Mouse (Mus musculus): ENCODE data around the gene Polr3k. TPM values are rescaled to one million over a fixed set of nuclear protein-coding genes. Genes with fewer than 3 reads are reported as not detected.

Polr3k gene
- 84.6 and 88.5 TPM in 2 replicates for polyA plus RNA-seq (2015; fragmentation: Nextera tagmentation; extraction: Ambion mirVana)

DNA sequence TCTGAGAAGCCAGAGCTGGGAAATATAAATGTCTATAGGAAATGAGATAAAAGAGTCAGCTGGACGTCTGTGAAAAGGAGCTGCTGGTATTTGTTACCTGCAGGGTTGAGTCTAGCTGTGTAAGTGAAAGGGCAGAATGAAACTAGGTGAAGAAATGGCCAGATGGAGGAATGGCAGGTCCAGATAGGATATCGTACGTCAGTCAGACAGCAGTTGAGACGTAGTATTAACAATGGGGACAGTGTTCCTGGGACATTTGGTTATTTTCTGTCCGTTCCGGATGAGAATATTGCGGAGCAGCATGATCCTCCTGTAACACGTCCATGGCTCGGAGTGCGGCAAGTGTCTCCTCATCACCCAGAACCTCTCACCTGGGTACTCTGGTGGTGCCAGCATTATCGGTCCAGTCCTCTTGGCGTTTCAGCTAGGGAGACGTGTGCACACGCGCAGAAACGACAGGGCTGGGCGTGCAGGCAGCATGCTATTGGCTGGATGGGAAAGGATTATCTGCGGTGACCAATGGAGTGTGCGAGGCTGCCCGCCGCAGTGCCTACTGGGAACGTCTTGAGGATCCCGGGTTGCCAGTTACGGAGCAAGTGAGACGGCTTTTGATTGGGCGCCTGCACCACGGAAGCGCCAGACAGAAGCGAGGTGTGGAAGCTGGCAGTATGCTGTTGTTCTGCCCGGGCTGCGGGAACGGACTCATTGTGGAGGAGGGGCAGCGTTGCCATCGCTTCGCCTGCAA, at the start of gene Polr3k:
Gene Polr3k, plus strand, starts transcription at position 547 of the 745 bp plus-strand sequence.
- H3K36me3 ChIP-seq, result peaks cover 18% of the 10 kb centered on the region
- ATAC-seq (ENCODE audit: low read depth), result peak; percentile 100
- H3K4me3 ChIP-seq, result peak within 1 kb of the TSS; percentile 80
- peak within 1 kb of the TSS; percentile 85 for H3K9ac ChIP-seq
- H3K4me2 ChIP-seq, result peak within 1 kb of the TSS; percentile 93
- H3K9me3 ChIP-seq, result no peaks in the 10 kb centered on the region
- no peaks in the 10 kb centered on the region for H3K27me3 ChIP-seq
- under 1% methylated on average over 35 of the region's 35 CpGs for WGBS
- peaks cover 23% of the 10 kb centered on the region for H3K4me1 ChIP-seq (replicated peaks)
- H3K27ac ChIP-seq (replicated peaks), result peak within 1 kb of the TSS; percentile 88

DNA sequence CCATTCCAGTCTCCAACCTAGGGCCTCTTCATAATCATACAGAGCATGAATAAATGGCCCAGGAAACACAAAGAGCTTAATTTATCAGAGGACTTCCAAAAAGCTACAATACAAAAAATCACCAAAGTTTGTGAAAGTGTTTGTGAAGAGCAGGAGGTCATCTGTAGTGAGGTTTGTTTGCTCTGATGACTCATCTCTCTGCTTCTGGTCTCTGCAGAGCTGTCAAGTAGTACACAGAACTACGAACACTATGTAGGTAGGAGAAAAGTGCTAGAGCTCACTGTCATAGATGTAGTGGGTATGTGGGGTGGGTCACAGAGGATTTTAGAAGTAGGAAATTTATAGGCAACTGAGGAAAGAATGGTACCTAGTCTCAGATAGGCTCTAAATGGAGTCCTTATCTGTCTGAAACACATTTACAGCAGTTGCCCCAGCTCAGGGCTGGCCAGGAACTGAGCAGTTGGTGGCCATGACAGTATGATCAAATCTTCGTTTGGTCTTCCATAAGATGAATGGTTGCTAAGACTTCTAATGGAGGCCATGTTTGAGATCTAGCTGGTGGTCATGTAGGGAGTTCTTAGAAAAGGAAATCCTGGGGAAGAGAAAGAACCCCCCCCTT, 35.0 kb upstream of the Polr3k start:
- no peaks in the 10 kb centered on the region for H3K9me3 ChIP-seq
- 76% methylated on average over 2 of the region's 2 CpGs for WGBS
- H3K4me2 ChIP-seq, result no peak overlapping the region
- H3K27ac ChIP-seq (replicated peaks), result no peak overlapping the region
- H3K36me3 ChIP-seq, result peaks cover 67% of the 10 kb centered on the region
- H3K27me3 ChIP-seq, result no peaks in the 10 kb centered on the region
- no peak overlapping the region for H3K9ac ChIP-seq
- no peaks in the 10 kb centered on the region for H3K4me1 ChIP-seq (replicated peaks)
- no peak for ATAC-seq (ENCODE audit: low read depth)
- H3K4me3 ChIP-seq, result no peak overlapping the region

DNA sequence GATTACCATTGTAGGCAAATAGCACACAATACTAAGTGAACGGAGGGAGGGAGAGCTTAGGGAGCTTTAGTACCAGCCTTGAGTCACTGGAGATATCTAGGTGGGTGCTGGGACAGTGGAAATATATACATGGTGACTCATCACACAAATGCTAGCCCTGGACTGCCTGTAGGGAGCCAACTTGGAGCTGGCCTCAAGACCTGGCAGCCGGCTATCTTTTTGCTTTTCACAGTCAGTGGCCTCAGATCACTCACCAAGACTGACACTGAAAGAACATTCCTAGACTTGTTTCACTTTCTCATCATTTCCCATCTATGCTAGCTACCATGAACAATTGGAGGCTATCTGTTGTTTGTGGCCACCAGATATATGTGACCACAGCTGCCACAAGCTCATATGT, 31.4 kb upstream of the Polr3k start:
- H3K27ac ChIP-seq (replicated peaks), result no peak overlapping the region
- H3K4me1 ChIP-seq (replicated peaks), result peaks cover 5% of the 10 kb centered on the region
- no peak overlapping the region for H3K4me3 ChIP-seq
- WGBS, result 90% methylated on average over 2 of the region's 2 CpGs
- no peaks in the 10 kb centered on the region for H3K27me3 ChIP-seq
- ATAC-seq (ENCODE audit: low read depth), result no peak
- H3K36me3 ChIP-seq, result peaks cover 36% of the 10 kb centered on the region
- H3K4me2 ChIP-seq, result no peak overlapping the region
- H3K9me3 ChIP-seq, result no peaks in the 10 kb centered on the region
- no peak overlapping the region for H3K9ac ChIP-seq

DNA sequence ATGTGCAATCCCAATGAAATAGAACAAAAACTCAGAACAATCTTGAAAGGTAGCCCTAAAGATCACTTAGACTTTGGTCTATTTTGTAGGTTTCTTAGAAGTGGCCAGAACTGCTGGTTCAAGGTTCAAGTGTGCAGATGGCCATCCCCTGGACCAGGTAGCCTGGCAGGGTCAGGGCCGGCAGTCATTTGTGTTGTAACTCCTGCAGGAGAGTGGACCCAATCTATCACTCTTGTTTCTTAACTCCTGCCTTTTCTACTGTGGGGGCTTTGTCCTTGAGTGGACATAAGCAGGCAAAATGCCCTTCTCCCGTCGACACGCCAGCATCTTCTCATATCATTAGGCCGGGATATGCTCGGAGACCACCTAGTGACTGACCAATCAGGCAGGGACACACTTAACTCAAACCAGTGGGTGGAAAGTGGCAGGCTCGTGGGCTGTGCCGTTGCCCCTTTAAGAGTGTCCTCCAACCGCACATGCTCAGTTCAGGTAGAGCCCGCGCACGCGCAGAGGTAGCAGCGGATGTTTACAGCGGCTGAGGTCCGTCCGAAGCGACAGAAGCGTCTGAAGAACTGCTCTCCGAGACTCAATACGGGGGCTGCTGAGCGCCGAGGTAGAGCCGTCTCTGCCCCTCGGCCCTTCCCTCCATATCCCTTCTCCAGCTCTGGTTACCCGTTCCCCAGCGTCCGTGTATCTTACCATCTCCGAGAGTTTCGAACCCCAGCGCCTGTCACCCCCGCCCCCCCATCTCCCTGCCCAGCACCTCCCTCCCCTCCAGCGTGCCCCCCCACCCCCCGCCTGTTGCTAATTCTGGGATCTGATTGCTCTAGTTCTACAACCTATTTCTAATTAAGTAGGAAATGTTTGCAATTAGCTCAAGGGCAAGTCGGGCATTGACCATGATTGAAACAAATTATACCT, 26.5 kb upstream of the Polr3k start, which contains the start of gene Pcmtd2:
Gene Pcmtd2, plus strand, starts transcription at position 483 of the 921 bp plus-strand sequence.
- Histone ChIP-seq H3K27ac (replicated peaks) (peak within 1 kb of the TSS; percentile 83), H3K9me3 (no peaks in the 10 kb centered on the region), H3K4me2 (peak within 1 kb of the TSS; percentile 73), H3K9ac (peak within 1 kb of the TSS; percentile 82), H3K4me1 (replicated peaks) (peaks cover 18% of the 10 kb centered on the region), H3K36me3 (peaks cover 5% of the 10 kb centered on the region), H3K4me3 (peak within 1 kb of the TSS; percentile 67), H3K27me3 (no peaks in the 10 kb centered on the region)
- under 1% methylated on average over 35 of the region's 35 CpGs for WGBS
- peak; percentile 99 for ATAC-seq (ENCODE audit: low read depth)

DNA sequence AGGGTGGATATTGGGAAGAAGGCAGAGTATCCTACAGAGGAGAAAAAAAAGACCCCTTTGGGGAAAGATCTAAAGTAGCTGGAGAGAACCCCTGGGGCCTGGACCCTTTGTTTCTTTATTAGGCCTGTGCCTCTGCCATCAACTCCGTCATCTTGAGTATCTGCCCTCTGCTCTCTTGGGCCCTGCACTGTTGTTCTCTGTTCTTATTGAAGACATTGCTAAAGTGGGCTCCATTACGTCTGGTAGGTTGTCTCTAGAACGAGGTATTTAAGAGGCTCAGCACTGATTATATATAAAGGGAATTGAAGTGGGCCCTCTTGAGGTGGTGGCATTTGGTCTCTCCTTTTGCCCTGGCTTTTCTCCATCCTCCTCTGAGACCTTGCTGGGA, 25.9 kb upstream of the Polr3k start:
- 1% methylated on average over 3 of the region's 3 CpGs for WGBS
- peak; percentile 66 for ATAC-seq (ENCODE audit: low read depth)
- Histone ChIP-seq H3K27ac (replicated peaks) (peak overlapping the region; percentile 83), H3K36me3 (peaks cover 6% of the 10 kb centered on the region), H3K4me3 (peak overlapping the region; percentile 67), H3K4me2 (peak overlapping the region; percentile 73), H3K4me1 (replicated peaks) (peaks cover 18% of the 10 kb centered on the region), H3K9me3 (no peaks in the 10 kb centered on the region), H3K9ac (peak overlapping the region; percentile 82), H3K27me3 (no peaks in the 10 kb centered on the region)

DNA sequence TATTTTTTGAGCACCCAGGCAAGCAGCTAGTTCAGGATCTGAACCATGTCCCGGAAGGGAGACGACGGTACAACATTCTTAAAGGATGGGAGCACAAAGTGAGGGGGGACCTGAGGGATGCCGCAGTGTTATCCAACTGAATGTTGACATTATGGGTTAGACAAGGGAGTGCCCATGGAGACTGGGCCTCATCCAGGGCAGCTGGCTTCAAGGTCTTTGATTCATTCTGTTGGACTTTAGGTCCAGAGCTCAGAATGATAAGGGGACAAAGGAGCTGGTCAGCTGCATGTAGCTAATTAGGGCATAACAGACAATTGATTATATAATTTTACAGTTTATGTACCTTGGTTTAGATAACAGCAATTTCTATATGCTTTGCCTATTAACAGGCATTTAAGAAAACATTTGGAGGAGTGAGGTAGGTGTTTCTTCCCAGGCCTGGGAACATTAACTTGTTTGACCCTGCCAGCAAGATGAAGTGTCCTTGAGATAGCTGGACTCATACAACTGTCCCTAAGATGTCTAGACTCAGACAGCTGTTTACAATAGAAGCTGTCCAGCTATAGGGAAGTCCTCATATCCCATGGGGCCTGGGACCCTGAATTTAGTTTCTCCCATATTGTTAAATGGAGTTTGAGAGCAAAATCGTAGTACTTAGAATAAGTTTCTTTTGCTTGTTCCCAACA, 18.3 kb upstream of the Polr3k start:
- Histone ChIP-seq H3K9ac (no peak overlapping the region), H3K4me1 (replicated peaks) (no peaks in the 10 kb centered on the region), H3K36me3 (peaks cover 57% of the 10 kb centered on the region), H3K27me3 (no peaks in the 10 kb centered on the region), H3K9me3 (no peaks in the 10 kb centered on the region), H3K4me3 (no peak overlapping the region), H3K4me2 (no peak overlapping the region), H3K27ac (replicated peaks) (no peak overlapping the region)
- WGBS, result 89% methylated on average over 5 of the region's 5 CpGs
- ATAC-seq (ENCODE audit: low read depth), result no peak

DNA sequence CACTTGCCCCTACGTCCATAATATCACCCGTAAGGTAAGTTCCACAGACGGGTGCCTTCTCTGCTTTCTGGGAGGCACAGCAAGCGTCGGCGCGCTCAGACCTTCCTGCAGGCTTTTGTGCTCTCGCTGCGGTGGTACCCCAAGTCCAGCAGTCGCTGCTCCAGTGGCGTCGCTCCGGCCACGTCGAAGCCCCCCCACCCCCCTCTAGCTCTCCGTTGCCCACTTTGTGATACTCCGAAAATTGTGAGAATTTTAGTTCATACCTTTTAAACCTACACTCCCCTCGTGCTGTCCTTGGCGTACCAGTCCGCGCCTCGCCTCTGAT, 361 bp downstream of the Polr3k start:
- Histone ChIP-seq H3K9me3 (no peaks in the 10 kb centered on the region), H3K9ac (peak overlapping the region; percentile 85), H3K4me1 (replicated peaks) (peaks cover 23% of the 10 kb centered on the region), H3K27ac (replicated peaks) (peak overlapping the region; percentile 88), H3K4me2 (peak overlapping the region; percentile 93), H3K36me3 (peaks cover 24% of the 10 kb centered on the region), H3K4me3 (peak overlapping the region; percentile 80), H3K27me3 (no peaks in the 10 kb centered on the region)
- whole genome bisulfite sequencing, result 0% methylated on average over 22 of the region's 22 CpGs
- ATAC-seq (ENCODE audit: low read depth), result peak; percentile 37

DNA sequence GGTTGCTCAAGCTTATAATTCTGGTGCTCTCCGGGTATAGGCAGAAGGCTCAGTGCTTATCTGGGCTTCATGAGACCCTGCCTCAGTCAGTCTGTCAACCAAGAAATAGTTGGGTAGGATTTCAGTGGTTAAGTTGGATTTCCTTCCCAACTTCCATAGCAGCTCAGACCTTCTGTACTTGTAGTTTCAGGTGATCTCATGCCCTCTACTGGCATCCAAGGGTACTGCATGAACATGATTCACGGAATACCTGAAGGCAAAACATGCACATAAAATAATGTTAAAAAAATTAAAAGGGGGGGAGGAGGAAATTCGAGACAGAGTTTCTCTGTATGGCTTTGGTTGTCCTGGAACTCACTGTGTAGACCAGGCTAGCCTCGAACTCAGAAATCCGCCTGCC, 2.8 kb downstream of the Polr3k start:
- 63% methylated on average over 5 of the region's 5 CpGs for WGBS
- Histone ChIP-seq H3K36me3 (peaks cover 37% of the 10 kb centered on the region), H3K4me3 (no peak overlapping the region), H3K4me2 (no peak overlapping the region), H3K9ac (no peak overlapping the region), H3K27ac (replicated peaks) (no peak overlapping the region), H3K9me3 (no peaks in the 10 kb centered on the region), H3K27me3 (no peaks in the 10 kb centered on the region), H3K4me1 (replicated peaks) (peaks cover 23% of the 10 kb centered on the region)
- ATAC-seq (ENCODE audit: low read depth), result no peak

DNA sequence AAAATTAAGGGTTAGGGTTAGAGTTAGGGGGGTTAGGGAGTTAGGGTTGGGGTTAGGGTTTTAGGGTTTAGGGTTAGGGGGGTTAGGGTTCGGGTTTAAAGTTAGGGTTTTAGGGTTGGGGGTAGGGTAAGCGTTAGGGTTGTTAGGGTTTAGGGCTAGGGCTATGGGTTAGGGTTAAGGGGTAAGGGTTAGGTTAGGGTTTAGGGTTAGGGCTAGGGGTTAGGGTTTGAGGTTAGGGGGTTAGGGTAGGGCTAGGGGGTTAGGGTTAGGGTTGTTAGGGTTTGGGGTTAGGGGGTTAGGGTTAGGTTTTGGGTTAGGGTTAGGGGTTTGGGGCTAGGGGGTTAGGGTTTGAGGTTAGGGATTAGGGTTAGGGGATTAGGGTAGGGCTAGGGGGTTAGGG, 6.9 kb downstream of the Polr3k start:
- Histone ChIP-seq H3K4me2 (no peak overlapping the region), H3K9me3 (no peaks in the 10 kb centered on the region), H3K4me3 (no peak overlapping the region), H3K36me3 (peaks cover 53% of the 10 kb centered on the region), H3K27me3 (no peaks in the 10 kb centered on the region), H3K4me1 (replicated peaks) (peaks cover under 1% of the 10 kb centered on the region; the same call in 1 of the 2 replicates), H3K27ac (replicated peaks) (no peak overlapping the region), H3K9ac (no peak overlapping the region)
- 95% methylated on average over 2 of the region's 2 CpGs for WGBS
- ATAC-seq (ENCODE audit: low read depth), result 0 out of 2 replicates have a peak, but pooled peaks have one; percentile 23

DNA sequence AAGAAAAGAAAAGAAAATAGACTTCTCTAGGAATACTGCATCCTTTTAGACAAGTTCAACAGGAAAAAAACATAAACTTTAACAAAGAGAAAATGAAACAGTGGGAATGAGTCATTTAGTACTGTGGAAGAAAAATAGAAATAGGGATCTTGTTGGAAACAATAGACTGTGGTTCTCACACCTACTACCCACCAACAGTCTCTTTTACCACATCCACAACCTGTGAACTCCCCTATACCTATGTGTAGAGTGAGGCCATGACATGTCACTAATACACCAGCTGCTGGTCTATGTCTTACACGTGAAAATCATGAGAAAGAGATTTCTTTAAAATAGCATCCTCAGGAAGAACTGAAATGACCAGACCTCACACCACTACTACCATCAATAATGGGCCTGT, 14.8 kb downstream of the Polr3k start:
- no peak for ATAC-seq (ENCODE audit: low read depth)
- no peaks in the 10 kb centered on the region for H3K4me1 ChIP-seq (replicated peaks)
- no peak overlapping the region for H3K4me3 ChIP-seq
- H3K9ac ChIP-seq, result no peak overlapping the region
- no peaks in the 10 kb centered on the region for H3K27me3 ChIP-seq
- peaks cover 40% of the 10 kb centered on the region for H3K36me3 ChIP-seq
- H3K27ac ChIP-seq (replicated peaks), result no peak overlapping the region
- WGBS, result 81% methylated on average over 1 of the region's 1 CpGs
- H3K4me2 ChIP-seq, result no peak overlapping the region
- no peaks in the 10 kb centered on the region for H3K9me3 ChIP-seq

DNA sequence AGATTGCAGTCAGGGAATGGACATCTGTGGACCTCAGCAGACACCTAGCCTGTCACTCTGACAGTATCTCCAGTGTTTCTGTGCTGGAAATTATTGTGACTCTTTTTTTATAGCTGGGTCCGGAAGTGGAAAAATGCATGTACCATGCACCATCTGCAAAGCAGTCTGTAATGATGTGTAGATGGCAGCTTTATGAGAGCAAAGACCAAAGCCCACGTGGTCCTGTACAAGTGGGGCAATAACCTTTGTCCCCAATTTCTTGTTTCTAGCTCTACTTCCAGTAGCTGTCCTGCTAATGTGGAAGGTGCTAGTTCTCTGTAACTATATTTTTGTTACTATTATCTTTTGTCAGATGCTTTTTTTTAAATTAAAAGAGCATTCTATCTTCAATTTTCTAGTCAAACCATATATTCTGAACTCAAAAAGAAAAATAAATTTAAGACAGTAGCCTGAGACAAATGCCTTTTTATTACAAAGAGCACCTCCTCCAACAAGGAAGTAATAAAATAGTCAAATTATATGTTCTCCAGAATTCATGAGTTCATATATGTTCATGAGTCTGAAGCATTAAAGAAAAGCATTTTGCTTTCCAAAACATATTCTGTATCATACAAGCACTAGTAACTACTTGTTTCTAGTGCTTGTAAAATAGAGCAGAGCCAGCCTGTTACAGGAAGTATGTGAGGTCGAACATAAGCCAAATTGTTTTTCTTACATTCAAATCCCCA, 19.0 kb downstream of the Polr3k start:
- Histone ChIP-seq H3K36me3 (peaks cover 17% of the 10 kb centered on the region; the same call in 1 of the 2 replicates), H3K27me3 (no peaks in the 10 kb centered on the region), H3K4me1 (replicated peaks) (no peaks in the 10 kb centered on the region), H3K9ac (no peak overlapping the region), H3K27ac (replicated peaks) (no peak overlapping the region), H3K4me2 (no peak overlapping the region), H3K4me3 (no peak overlapping the region), H3K9me3 (no peaks in the 10 kb centered on the region)
- no peak for ATAC-seq (ENCODE audit: low read depth)
- WGBS, result 85% methylated on average over 3 of the region's 3 CpGs
